Mouse (Mus musculus): ENCODE data around the gene Tpcn1.
A peak's percentile ranks its signal among the peaks of the same experiment; 100 is the strongest.

Tpcn1 gene

GRCm38 (mm10) chr5:120588569-120589094 is at the start of gene Tpcn1, which contains the start of gene Iqcd:
Gene Tpcn1, minus strand, starts transcription at chr5:120588673.
Gene Iqcd, plus strand, starts transcription at chr5:120589016.
- peak; percentile 99 for DNase-seq (ENCODE audit: low spot score in 2 of 2)

- no peak for DNase-seq (ENCODE audit: low spot score in 2 of 2)
Measured at GRCm38 (mm10) chr5:120635633-120636032, 47.2 kb upstream of the Tpcn1 start.

GRCm38 (mm10) chr5:120634860-120635259 is 46.4 kb upstream of the Tpcn1 start:
- no peak for DNase-seq (ENCODE audit: low spot score in 2 of 2)

- DNase-seq (ENCODE audit: low spot score in 2 of 2), result no peak
Measured at GRCm38 (mm10) chr5:120634131-120634530, 45.7 kb upstream of the Tpcn1 start, which contains the start of gene Cfap73. Gene Cfap73, minus strand, starts transcription at chr5:120634235.

GRCm38 (mm10) chr5:120631892-120632291 is 43.4 kb upstream of the Tpcn1 start:
- DNase-seq (ENCODE audit: low spot score in 2 of 2), result no peak

- no peak for DNase-seq (ENCODE audit: low spot score in 2 of 2)
Measured at GRCm38 (mm10) chr5:120631128-120631527, 42.7 kb upstream of the Tpcn1 start.

- peak in 1 of 2 experiments; percentile 35 for DNase-seq (ENCODE audit: low spot score in 2 of 2)
Measured at GRCm38 (mm10) chr5:120628624-120629023, 40.2 kb upstream of the Tpcn1 start.

- no peak for DNase-seq (ENCODE audit: low spot score in 2 of 2)
Measured at GRCm38 (mm10) chr5:120627515-120628300, 39.2 kb upstream of the Tpcn1 start.

- peak in 1 of 2 experiments; percentile 50 for DNase-seq (ENCODE audit: low spot score in 2 of 2)
Measured at GRCm38 (mm10) chr5:120626399-120626798, 37.9 kb upstream of the Tpcn1 start.

GRCm38 (mm10) chr5:120624427-120624826 is 36.0 kb upstream of the Tpcn1 start:
- DNase-seq (ENCODE audit: low spot score in 2 of 2), result no peak

- no peak for DNase-seq (ENCODE audit: low spot score in 2 of 2)
Measured at GRCm38 (mm10) chr5:120622198-120622851, 33.9 kb upstream of the Tpcn1 start.

GRCm38 (mm10) chr5:120621846-120622197 is 33.3 kb upstream of the Tpcn1 start:
- DNase-seq (ENCODE audit: low spot score in 2 of 2), result no peak

GRCm38 (mm10) chr5:120621078-120621765 is 32.7 kb upstream of the Tpcn1 start:
- peak; percentile 60 to 74 for DNase-seq (ENCODE audit: low spot score in 2 of 2)

- peak; percentile 85 to 96 for DNase-seq (ENCODE audit: low spot score in 2 of 2)
Measured at GRCm38 (mm10) chr5:120620375-120621077, 32.1 kb upstream of the Tpcn1 start.

- DNase-seq (ENCODE audit: low spot score in 2 of 2), result peak; percentile 77 to 94
Measured at GRCm38 (mm10) chr5:120619201-120619600, 30.7 kb upstream of the Tpcn1 start.

GRCm38 (mm10) chr5:120618778-120619177 is 30.3 kb upstream of the Tpcn1 start:
- DNase-seq (ENCODE audit: low spot score in 2 of 2), result no peak

- peak; percentile 54 to 81 for DNase-seq (ENCODE audit: low spot score in 2 of 2)
Measured at GRCm38 (mm10) chr5:120615903-120616302, 27.4 kb upstream of the Tpcn1 start.

GRCm38 (mm10) chr5:120612822-120613604 is 24.5 kb upstream of the Tpcn1 start:
- DNase-seq (ENCODE audit: low spot score in 2 of 2), result peak; percentile 100

GRCm38 (mm10) chr5:120612442-120612821 is 24.0 kb upstream of the Tpcn1 start, which contains the start of the genes Rita1 and Ddx54:
Gene Rita1, minus strand, starts transcription at chr5:120612589.
Gene Ddx54, plus strand, starts transcription at chr5:120612739.
- peak; percentile 98 for DNase-seq (ENCODE audit: low spot score in 2 of 2)

GRCm38 (mm10) chr5:120611416-120611815 is 22.9 kb upstream of the Tpcn1 start:
- DNase-seq (ENCODE audit: low spot score in 2 of 2), result no peak

- DNase-seq (ENCODE audit: low spot score in 2 of 2), result no peak
Measured at GRCm38 (mm10) chr5:120610906-120611305, 22.4 kb upstream of the Tpcn1 start.
